Mouse (Mus musculus): ENCODE results near the gene Tom1l1. TPM values are rescaled to one million over a fixed set of nuclear protein-coding genes. Genes with fewer than 3 reads are reported as not detected.
A peak's percentile ranks its signal among the peaks of the same experiment; 100 is the strongest.
"Not testable (repeated sequence)": the region's sequence is repeated elsewhere in the genome, so short reads cannot be mapped to it uniquely, and the experiment has no call there.

The Tom1l1 gene
- polyA plus RNA-seq (2015; fragmentation: Nextera tagmentation; extraction: Ambion mirVana) = 15.0 and 17.6 TPM in 2 replicates

GRCm38 (mm10) chr11:90687460-90688416, at the start of gene Tom1l1:
Gene Tom1l1, minus strand, starts transcription at chr11:90688366.
- peak within 1 kb of the TSS; percentile 55 for H3K4me3 ChIP-seq
- no peaks in the 10 kb centered on the region for H3K36me3 ChIP-seq
- H3K27ac ChIP-seq = peak within 1 kb of the TSS; percentile 74
- peak within 1 kb of the TSS; percentile 74 for H3K9ac ChIP-seq
- no peaks in the 10 kb centered on the region for H3K9me3 ChIP-seq
- peaks cover 20% of the 10 kb centered on the region for H3K4me1 ChIP-seq (replicated peaks)
- peaks cover 11% of the 10 kb centered on the region; the same call in 1 of the 2 replicates for H3K27me3 ChIP-seq
- 6% methylated on average over 47 of the region's 47 CpGs for WGBS
- peak; percentile 91 for ATAC-seq (ENCODE audit: low FRiP score)
- H3K4me2 ChIP-seq = peak within 1 kb of the TSS; percentile 82

GRCm38 (mm10) chr11:90733575-90733974, 45.4 kb upstream of the Tom1l1 start:
- Histone ChIP-seq H3K4me2 (no peak overlapping the region), H3K4me3 (no peak overlapping the region), H3K36me3 (no peaks in the 10 kb centered on the region), H3K9me3 (no peaks in the 10 kb centered on the region), H3K27ac (no peak overlapping the region), H3K4me1 (replicated peaks) (no peaks in the 10 kb centered on the region), H3K27me3 (no peaks in the 10 kb centered on the region; the same call in 1 of the 2 replicates), H3K9ac (no peak overlapping the region)
- 80% methylated on average over 4 of the region's 4 CpGs for WGBS
- ATAC-seq (ENCODE audit: low FRiP score) = no peak

GRCm38 (mm10) chr11:90727354-90728125, 39.4 kb upstream of the Tom1l1 start:
- no peaks in the 10 kb centered on the region for H3K36me3 ChIP-seq
- no peak overlapping the region for H3K9ac ChIP-seq
- H3K9me3 ChIP-seq = no peaks in the 10 kb centered on the region
- no peak overlapping the region for H3K27ac ChIP-seq
- no peak overlapping the region for H3K4me2 ChIP-seq
- H3K4me3 ChIP-seq = no peak overlapping the region
- no peak for ATAC-seq (ENCODE audit: low FRiP score)
- H3K27me3 ChIP-seq = no peaks in the 10 kb centered on the region; the same call in 1 of the 2 replicates
- 90% methylated on average over 10 of the region's 10 CpGs for WGBS
- H3K4me1 ChIP-seq (replicated peaks) = peaks cover 6% of the 10 kb centered on the region; the same call in 1 of the 2 replicates

DNA sequence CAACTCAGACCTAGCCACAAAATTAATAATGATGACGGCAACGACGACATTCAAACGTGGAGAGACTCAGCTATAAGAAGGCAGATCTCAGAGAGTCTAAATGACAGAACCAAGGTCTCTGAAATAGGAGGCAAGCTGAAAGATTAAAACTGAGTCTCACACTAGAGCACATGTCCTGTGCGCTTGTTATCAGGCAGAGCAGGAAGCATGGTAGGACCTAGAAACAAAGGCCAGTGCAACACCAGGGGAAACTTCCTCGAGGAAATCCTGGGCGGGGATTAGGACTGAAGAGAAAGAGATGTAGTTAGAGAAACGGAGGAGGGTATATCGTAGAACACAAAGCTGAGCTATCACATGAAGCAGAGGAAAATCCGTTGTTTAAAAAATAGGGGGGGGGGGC, 38.6 kb upstream of the Tom1l1 start:
- Histone ChIP-seq H3K4me1 (replicated peaks) (peaks cover 6% of the 10 kb centered on the region; the same call in 1 of the 2 replicates), H3K4me3 (no peak overlapping the region), H3K36me3 (no peaks in the 10 kb centered on the region), H3K27me3 (no peaks in the 10 kb centered on the region; the same call in 1 of the 2 replicates), H3K27ac (no peak overlapping the region), H3K4me2 (no peak overlapping the region), H3K9me3 (no peaks in the 10 kb centered on the region), H3K9ac (no peak overlapping the region)
- WGBS = 84% methylated on average over 10 of the region's 10 CpGs
- ATAC-seq (ENCODE audit: low FRiP score) = no peak

- ATAC-seq (ENCODE audit: low FRiP score) = peak; percentile 39; the same call in 1 of the 2 replicates
- no peak overlapping the region for H3K4me3 ChIP-seq
- H3K27me3 ChIP-seq = no peaks in the 10 kb centered on the region
- 20% methylated on average over 3 of the region's 3 CpGs for WGBS
- H3K9me3 ChIP-seq = no peaks in the 10 kb centered on the region
- 0 out of 2 replicates have a peak overlapping the region, but pooled peaks have one; percentile 35 for H3K27ac ChIP-seq
- peaks cover 6% of the 10 kb centered on the region; the same call in 1 of the 2 replicates for H3K4me1 ChIP-seq (replicated peaks)
- H3K9ac ChIP-seq = no peak overlapping the region
- H3K36me3 ChIP-seq = no peaks in the 10 kb centered on the region
- H3K4me2 ChIP-seq = no peak overlapping the region
Observed at GRCm38 (mm10) chr11:90722304-90722703, 34.1 kb upstream of the Tom1l1 start.

GRCm38 (mm10) chr11:90717719-90718118, 29.6 kb upstream of the Tom1l1 start:
- Histone ChIP-seq H3K36me3 (no peaks in the 10 kb centered on the region), H3K9me3 (no peaks in the 10 kb centered on the region), H3K4me1 (replicated peaks) (0 out of 2 replicates have a peak, but pooled peaks cover 2% of the 10 kb centered on the region), H3K27me3 (no peaks in the 10 kb centered on the region), H3K27ac (no peak overlapping the region), H3K9ac (no peak overlapping the region), H3K4me2 (no peak overlapping the region), H3K4me3 (no peak overlapping the region)
- ATAC-seq (ENCODE audit: low FRiP score) = no peak
- 93% methylated on average over 3 of the region's 3 CpGs for WGBS

- H3K9me3 ChIP-seq = no peaks in the 10 kb centered on the region
- no peak overlapping the region for H3K4me3 ChIP-seq
- H3K4me2 ChIP-seq = no peak overlapping the region
- H3K4me1 ChIP-seq (replicated peaks) = no peaks in the 10 kb centered on the region
- no peak overlapping the region for H3K9ac ChIP-seq
- no peak overlapping the region for H3K27ac ChIP-seq
- H3K27me3 ChIP-seq = no peaks in the 10 kb centered on the region
- WGBS = 60% methylated on average over 9 of the region's 9 CpGs
- no peaks in the 10 kb centered on the region for H3K36me3 ChIP-seq
- ATAC-seq (ENCODE audit: low FRiP score) = no peak
Observed at GRCm38 (mm10) chr11:90711596-90711995, 23.4 kb upstream of the Tom1l1 start.

GRCm38 (mm10) chr11:90707134-90707533, 19.0 kb upstream of the Tom1l1 start:
- not testable (repeated sequence) for H3K4me3 ChIP-seq; H3K36me3 ChIP-seq; ATAC-seq (ENCODE audit: low FRiP score); H3K27me3 ChIP-seq; H3K4me2 ChIP-seq; H3K9me3 ChIP-seq; H3K27ac ChIP-seq; H3K9ac ChIP-seq; H3K4me1 ChIP-seq (replicated peaks)
- 86% methylated on average over 1 of the region's 1 CpGs for WGBS

- Histone ChIP-seq H3K4me3 (peak overlapping the region; percentile 8; the same call in 1 of the 2 replicates), H3K9ac (no peak overlapping the region), H3K27ac (no peak overlapping the region), H3K27me3 (no peaks in the 10 kb centered on the region), H3K4me1 (replicated peaks) (peaks cover 2% of the 10 kb centered on the region), H3K9me3 (no peaks in the 10 kb centered on the region), H3K4me2 (peak overlapping the region; percentile 45), H3K36me3 (no peaks in the 10 kb centered on the region)
- WGBS = 20% methylated on average over 10 of the region's 10 CpGs
- ATAC-seq (ENCODE audit: low FRiP score) = peak; percentile 89
Observed at GRCm38 (mm10) chr11:90697480-90698240, 9.5 kb upstream of the Tom1l1 start.

DNA sequence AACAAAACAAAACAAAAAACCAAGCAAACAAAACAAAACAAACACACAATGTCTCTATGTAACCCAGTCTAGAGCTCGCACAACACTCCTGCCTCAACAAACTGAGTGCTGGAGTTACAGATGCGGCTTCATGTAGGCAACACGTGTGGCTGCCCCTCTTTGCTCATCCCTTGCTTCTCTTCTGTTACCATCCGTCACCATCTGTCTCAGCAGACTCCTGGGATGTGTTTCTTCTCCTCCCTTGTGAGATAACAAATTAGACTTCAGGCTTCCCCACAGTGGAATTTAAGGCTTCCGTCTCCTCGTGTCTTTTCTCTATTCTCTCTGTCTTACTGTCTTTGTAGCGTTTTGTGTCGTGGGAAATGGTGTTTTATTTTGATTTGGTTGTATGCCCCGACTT, 7.6 kb upstream of the Tom1l1 start:
- WGBS = 52% methylated on average over 9 of the region's 9 CpGs
- H3K9me3 ChIP-seq = no peaks in the 10 kb centered on the region
- H3K4me2 ChIP-seq = no peak overlapping the region
- H3K27me3 ChIP-seq = 0 out of 2 replicates have a peak, but pooled peaks cover 2% of the 10 kb centered on the region
- H3K27ac ChIP-seq = no peak overlapping the region
- no peak overlapping the region for H3K4me3 ChIP-seq
- no peak for ATAC-seq (ENCODE audit: low FRiP score)
- H3K4me1 ChIP-seq (replicated peaks) = peaks cover 6% of the 10 kb centered on the region
- no peaks in the 10 kb centered on the region for H3K36me3 ChIP-seq
- no peak overlapping the region for H3K9ac ChIP-seq

- WGBS = 55% methylated on average over 4 of the region's 4 CpGs
- Histone ChIP-seq H3K9me3 (no peaks in the 10 kb centered on the region), H3K36me3 (no peaks in the 10 kb centered on the region), H3K4me1 (replicated peaks) (peaks cover 7% of the 10 kb centered on the region), H3K27ac (no peak overlapping the region), H3K9ac (no peak overlapping the region), H3K4me2 (no peak overlapping the region), H3K4me3 (no peak overlapping the region), H3K27me3 (0 out of 2 replicates have a peak, but pooled peaks cover 3% of the 10 kb centered on the region)
- no peak for ATAC-seq (ENCODE audit: low FRiP score)
Observed at GRCm38 (mm10) chr11:90694206-90694605, 6.0 kb upstream of the Tom1l1 start.
